Mouse (Mus musculus): ENCODE measurements at regions not wholly inside any gene's neighbourhood (a gene's known extent, or its start where the extent isn't known, plus 50 kb on each side); places are given as distances from the start of the nearest gene placed in this dataset.

- no peak for DNase-seq
These were observed 164.7 kb downstream of the Pmp22 start for GRCm38 (mm10) chr11:63293485-63293884.

- DNase-seq: no peak
These were observed 165.7 kb downstream of the Pmp22 start for GRCm38 (mm10) chr11:63294476-63294875.

GRCm38 (mm10) chr11:63296476-63296875 lies 167.7 kb downstream of the Pmp22 start:
- no peak for DNase-seq

GRCm38 (mm10) chr11:63299712-63300581 lies 171.2 kb downstream of the Pmp22 start:
- peak; percentile 87 for DNase-seq

- no peak for DNase-seq
These were observed 196.4 kb downstream of the Pmp22 start for GRCm38 (mm10) chr11:63325166-63325565.

GRCm38 (mm10) chr11:63326864-63327263 lies 198.1 kb downstream of the Pmp22 start:
- no peak for DNase-seq

- DNase-seq: no peak
These were observed 208.7 kb downstream of the Pmp22 start for GRCm38 (mm10) chr11:63337503-63337902.

- no peak for DNase-seq
These were observed 209.5 kb downstream of the Pmp22 start for GRCm38 (mm10) chr11:63338277-63338676.

GRCm38 (mm10) chr11:63345653-63346052 lies 216.9 kb downstream of the Pmp22 start:
- DNase-seq: no peak

- no peak for DNase-seq
These were observed 221.4 kb downstream of the Pmp22 start for GRCm38 (mm10) chr11:63350123-63350696.

- DNase-seq: no peak
These were observed 223.2 kb downstream of the Pmp22 start for GRCm38 (mm10) chr11:63351999-63352398.

GRCm38 (mm10) chr11:63352990-63353389 lies 224.2 kb downstream of the Pmp22 start:
- no peak for DNase-seq

GRCm38 (mm10) chr11:63353671-63354070 lies 224.9 kb downstream of the Pmp22 start:
- DNase-seq: no peak

GRCm38 (mm10) chr11:63357772-63358344 lies 229.1 kb downstream of the Pmp22 start:
- DNase-seq: no peak

- DNase-seq: no peak
These were observed 239.0 kb downstream of the Pmp22 start for GRCm38 (mm10) chr11:63367756-63368265.

GRCm38 (mm10) chr11:63369475-63369874 lies 240.7 kb downstream of the Pmp22 start:
- DNase-seq: no peak

- DNase-seq: no peak
These were observed 247.5 kb downstream of the Pmp22 start for GRCm38 (mm10) chr11:63376311-63376710.

GRCm38 (mm10) chr11:63376991-63377390 lies 248.2 kb downstream of the Pmp22 start:
- no peak for DNase-seq

GRCm38 (mm10) chr11:63388247-63388646 lies 259.5 kb downstream of the Pmp22 start:
- no peak for DNase-seq

GRCm38 (mm10) chr11:63391478-63391877 lies 262.7 kb downstream of the Pmp22 start:
- peak; percentile 6 for DNase-seq

GRCm38 (mm10) chr11:63392378-63392777 lies 263.6 kb downstream of the Pmp22 start:
- DNase-seq: peak; percentile 37

- DNase-seq: peak; percentile 6
These were observed 265.4 kb downstream of the Pmp22 start for GRCm38 (mm10) chr11:63394201-63394600.

GRCm38 (mm10) chr11:63396386-63396785 lies 267.6 kb downstream of the Pmp22 start:
- DNase-seq: peak; percentile 16

- DNase-seq: peak; percentile 46
These were observed 274.0 kb downstream of the Pmp22 start for GRCm38 (mm10) chr11:63402741-63403140.
